Mouse (Mus musculus) heart, adult 2 months (tissue): ENCODE results near the gene Ercc5. TPM values are rescaled to one million over a fixed set of nuclear protein-coding genes. Genes with fewer than 3 reads are reported as not detected.

Experiments
- DNase-seq, 2 experiments: peaks; one replicate each; pipeline ENCODE4 v3.0.0; 2021
- H3K27ac ChIP-seq: fragments of 200-600 bp; 2 replicates; pipeline ENCODE4 v1.8.1; 2022
- H3K27me3 ChIP-seq: fragments of 200-500 bp; 2 replicates; pipeline ENCODE4 v1.6.1; 2012; ENCODE audit warnings: mild to moderate bottlenecking, low read length, inconsistent platforms, mixed read lengths; ENCODE audit not compliant: control insufficient read depth, insufficient read depth
- H3K36me3 ChIP-seq: fragments of 200-500 bp; 2 replicates; pipeline ENCODE4 v1.6.1; 2012; ENCODE audit warnings: low read length, inconsistent platforms; ENCODE audit not compliant: control insufficient read depth, insufficient read depth
- H3K4me1 ChIP-seq: fragments of 200-500 bp; 2 replicates; pipeline ENCODE4 v1.6.1; 2011; ENCODE audit warnings: low read length; ENCODE audit not compliant: control insufficient read depth, insufficient read depth
- H3K4me3 ChIP-seq: fragments of 200-600 bp; 2 replicates; pipeline ENCODE4 v1.8.1; 2022
- H3K79me2 ChIP-seq: fragments of 200-500 bp; replicated peaks from 2 replicates; pipeline ENCODE4 v1.6.1; 2012; ENCODE audit warnings: mild to moderate bottlenecking, inconsistent platforms, low read length, moderate library complexity, mixed read lengths; ENCODE audit not compliant: control insufficient read depth, insufficient read depth
- H3K9ac ChIP-seq: fragments of 200-500 bp; 2 replicates; pipeline ENCODE4 v1.6.1; 2012; ENCODE audit warnings: low read depth, mild to moderate bottlenecking, control low read depth, inconsistent platforms, low read length, mixed read lengths
- CTCF ChIP-seq: fragments of 200-600 bp; IDR thresholded peaks from 2 replicates; pipeline ENCODE4 v1.8.1; 2022; ENCODE audit warnings: antibody characterized with exemption, mild to moderate bottlenecking, moderate library complexity
- EP300 ChIP-seq: fragments of 200-500 bp; IDR thresholded peaks from 2 replicates; pipeline ENCODE4 v1.6.1; 2011; ENCODE audit warnings: low read depth, low read length, control low read depth; ENCODE audit not compliant: insufficient read depth
- POLR2A ChIP-seq: fragments of 200-500 bp; IDR thresholded peaks from 2 replicates; pipeline ENCODE4 v1.6.1; 2011; ENCODE audit warnings: mild to moderate bottlenecking, low read depth, low read length, control low read depth; ENCODE audit not compliant: insufficient read depth
- WGBS: fragments of 180-500 bp; shearing (Covaris S2); methylation state at CpG from one replicate; pipeline ENCODE4 v1.1.7; 2018; 5-methylcytosine and 5-hydroxymethylcytosine counted together
- intact Hi-C: fragments of 180-260 bp; cut with DNase I; formaldehyde crosslinking; loops from one replicate; pipeline ENCODE4 v1.15.1; 2025
- long read RNA-seq: library from polyadenylated mRNA; stranded (forward); transcript quantifications from one replicate; pipeline ENCODE4 v2.0.0, GENCODE M21; 2021
- polyA plus RNA-seq: library from polyadenylated mRNA; depleted of rRNA; stranded (reverse); fragments of >200 nt; gene quantifications from 2 replicates; pipeline ENCODE4 v1.2.3, GENCODE M21; 2012; rRNA removed
- total RNA-seq, 2 experiments: library from RNA; stranded (reverse); gene quantifications; 2 replicates each; pipeline ENCODE4 v1.2.3; 2021

Ercc5 gene
- total RNA-seq = 10 to 100 TPM; 16.9 to 17.0 TPM
- polyA plus RNA-seq = 4.1 and 7.3 TPM in 2 replicates
- long read RNA-seq, transcript Ercc5-201 (15 exons, 3,907 nt) = major isoform, 15 of 17 reads
- long read RNA-seq, partial matches to known transcripts = 0 of 17 reads
- long read RNA-seq, other reads (novel, unspliced or antisense) = 2 of 17 reads

DNA sequence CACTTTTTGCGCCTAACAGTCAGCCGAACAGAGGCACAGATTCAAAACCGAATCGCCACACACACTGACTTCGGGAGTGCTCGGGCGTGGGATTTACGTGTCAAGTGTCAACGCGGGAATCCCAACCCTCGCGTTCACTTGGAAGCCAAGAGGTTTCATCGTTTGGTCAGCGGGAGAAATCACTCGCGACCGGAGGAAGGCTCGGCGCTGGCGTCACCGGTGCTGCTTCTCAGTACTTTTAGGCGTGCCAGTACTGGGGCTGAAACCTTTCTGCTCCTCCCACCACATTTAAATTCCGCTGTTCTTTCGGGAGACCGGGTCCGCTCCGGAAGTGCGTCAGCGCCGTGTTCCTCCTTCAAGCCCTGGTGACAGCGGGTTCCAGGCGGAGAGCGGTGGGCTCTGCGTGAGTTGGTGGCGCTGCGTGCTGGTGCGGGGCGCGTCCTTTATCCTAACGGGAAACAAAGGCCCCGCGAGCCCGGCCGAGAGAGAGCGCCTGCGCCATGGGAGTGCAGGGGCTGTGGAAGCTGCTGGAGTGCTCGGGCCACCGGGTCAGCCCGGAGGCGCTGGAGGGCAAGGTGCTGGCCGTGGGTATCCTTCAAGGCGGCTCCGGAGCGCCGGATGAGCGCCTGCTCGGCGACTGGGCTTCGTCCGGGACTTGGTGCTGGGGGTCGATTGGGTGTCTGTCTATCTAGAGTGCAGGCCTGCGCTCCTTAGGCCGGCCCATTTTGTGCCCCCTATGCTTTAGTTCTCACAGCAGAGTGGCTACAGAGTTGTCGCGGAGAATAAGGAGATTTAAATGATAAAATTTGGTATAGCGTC is at the start of gene Ercc5:
Ercc5 (plus strand) TSS at position 182 of the 819 bp plus-strand sequence.
- DNase-seq = peak; percentile 87 to 92
- Histone ChIP-seq H3K9ac (peak within 1 kb of the TSS; percentile 84), H3K27me3 (no peaks in the 10 kb centered on the region), H3K4me3 (peak within 1 kb of the TSS; percentile 96), H3K27ac (peak within 1 kb of the TSS; percentile 93), H3K79me2 (no peaks in the 10 kb centered on the region), H3K4me1 (0 out of 2 replicates have a peak, but pooled peaks cover 1% of the 10 kb centered on the region), H3K36me3 (no peaks in the 10 kb centered on the region)
- TF ChIP-seq CTCF = 0 out of 2 replicates have a peak, but pooled peaks have one; percentile 5
- peak; percentile 64; the same call in 1 of the 2 replicates for TF ChIP-seq EP300
- TF ChIP-seq POLR2A = peak; percentile 91
- intact Hi-C loops = loop anchor here (2.0 to 10.0 kb wide), 3 partner anchors 27 to 1647 kb away; partner anchors contain the start of genes Tex30 and Wdr75
- WGBS = under 1% methylated on average over 66 of the region's 66 CpGs

GRCm38 (mm10) chr1:44101448-44102225 is 45.9 kb upstream of the Ercc5 start:
- intact Hi-C loops = loop anchor here (1.0 to 10.0 kb wide), 5 partner anchors 19 to 1247 kb away; partner anchors contain the start of genes AI597479, Ercc5, Mrps9 and Tgfbrap1
- Histone ChIP-seq H3K27me3 (no peaks in the 10 kb centered on the region), H3K4me3 (peak overlapping the region; percentile 83), H3K79me2 (no peaks in the 10 kb centered on the region), H3K4me1 (no peaks in the 10 kb centered on the region; the same call in 1 of the 2 replicates), H3K27ac (peak overlapping the region; percentile 79), H3K36me3 (no peaks in the 10 kb centered on the region), H3K9ac (peak overlapping the region; percentile 87)
- DNase-seq = peak; percentile 27 to 48
- WGBS = under 1% methylated on average over 55 of the region's 55 CpGs
- TF ChIP-seq CTCF = no peak
- TF ChIP-seq EP300 = no peak
- TF ChIP-seq POLR2A = no peak

GRCm38 (mm10) chr1:44102259-44102717 is 45.3 kb upstream of the Ercc5 start, which contains the start of gene Tex30:
Gene Tex30 (minus strand): TSS chr1:44102441.
- Histone ChIP-seq H3K9ac (peak within 1 kb of the TSS; percentile 87), H3K27me3 (no peaks in the 10 kb centered on the region), H3K4me1 (no peaks in the 10 kb centered on the region; the same call in 1 of the 2 replicates), H3K27ac (peak within 1 kb of the TSS; percentile 79), H3K79me2 (no peaks in the 10 kb centered on the region), H3K36me3 (no peaks in the 10 kb centered on the region), H3K4me3 (peak within 1 kb of the TSS; percentile 83)
- no peak for TF ChIP-seq EP300
- TF ChIP-seq CTCF = peak; percentile 36
- TF ChIP-seq POLR2A = peak; percentile 71
- intact Hi-C loops = loop anchor here (1.0 to 10.0 kb wide), 5 partner anchors 18 to 1247 kb away; partner anchors contain the start of genes AI597479, Ercc5, Mrps9 and Tgfbrap1
- WGBS = 1% methylated on average over 55 of the region's 55 CpGs
- peak; percentile 94 to 97 for DNase-seq

DNA sequence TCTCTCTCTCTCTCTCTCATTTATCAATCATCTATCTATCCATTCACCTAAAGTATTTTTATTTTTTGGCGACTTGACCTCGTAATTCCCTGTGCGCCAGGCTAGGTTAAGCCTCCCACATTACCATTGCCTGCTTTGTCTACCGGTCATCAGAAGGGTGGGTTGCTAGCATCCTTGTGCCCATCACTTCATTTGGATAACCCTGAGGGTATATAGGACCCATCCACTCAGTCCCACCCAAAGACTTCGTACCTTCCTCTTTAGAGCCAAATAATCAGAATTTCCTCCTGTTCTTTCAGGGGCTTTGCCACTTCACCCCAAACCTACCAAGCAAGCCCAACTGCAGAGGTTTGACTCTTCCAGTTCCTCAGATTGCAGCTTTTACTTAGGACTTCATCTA is 44.6 kb upstream of the Ercc5 start:
- H3K9ac ChIP-seq = no peak overlapping the region
- H3K27ac ChIP-seq = no peak overlapping the region
- DNase-seq = no peak
- no peaks in the 10 kb centered on the region for H3K79me2 ChIP-seq
- no peaks in the 10 kb centered on the region; the same call in 1 of the 2 replicates for H3K36me3 ChIP-seq
- no peak overlapping the region for H3K4me3 ChIP-seq
- no peaks in the 10 kb centered on the region; the same call in 1 of the 2 replicates for H3K4me1 ChIP-seq
- TF ChIP-seq POLR2A (no peak), EP300 (no peak), CTCF (no peak)
- intact Hi-C loops = loop anchor here (1.0 to 10.0 kb wide), 5 partner anchors 17 to 1248 kb away; partner anchors contain the start of genes AI597479, Ercc5, Mrps9 and Tgfbrap1
- 16% methylated on average over 5 of the region's 5 CpGs for WGBS
- no peaks in the 10 kb centered on the region for H3K27me3 ChIP-seq

DNA sequence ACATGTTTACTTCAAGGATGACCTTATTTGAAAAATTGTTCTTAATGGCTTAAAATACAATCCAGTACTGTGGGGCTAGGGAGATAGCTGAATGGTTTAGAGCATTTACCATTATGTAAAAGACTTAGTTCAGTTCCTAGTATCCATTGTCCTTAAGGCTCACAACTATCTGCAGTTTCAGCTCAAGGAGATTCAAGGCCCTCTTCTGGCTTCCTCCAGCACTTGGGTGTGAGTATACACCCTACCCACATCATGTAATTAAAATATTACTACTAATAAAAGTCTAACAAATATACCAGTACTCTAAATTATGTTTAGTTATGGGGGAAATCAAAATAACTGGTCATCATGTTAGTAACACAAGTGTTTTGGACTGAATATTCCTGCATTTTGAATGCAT is 30.0 kb upstream of the Ercc5 start:
- Histone ChIP-seq H3K9ac (no peak overlapping the region), H3K36me3 (no peaks in the 10 kb centered on the region; the same call in none of the 2 replicates), H3K79me2 (no peaks in the 10 kb centered on the region), H3K27me3 (no peaks in the 10 kb centered on the region), H3K4me3 (peak overlapping the region; percentile 79; the same call in 1 of the 2 replicates), H3K4me1 (no peaks in the 10 kb centered on the region), H3K27ac (0 out of 2 replicates have a peak overlapping the region, but pooled peaks have one; percentile 93)
- DNase-seq = no peak
- TF ChIP-seq CTCF = no peak
- TF ChIP-seq POLR2A = no peak
- TF ChIP-seq EP300 = no peak
- intact Hi-C loops = no loop called here
